Mouse (Mus musculus): ENCODE results near the gene Atp2a2.
A peak's percentile ranks its signal among the peaks of the same experiment; 100 is the strongest.

Gene Atp2a2

GRCm38 (mm10) chr5:122502077-122502941 lies at the start of gene Atp2a2:
Gene Atp2a2, minus strand, starts transcription at chr5:122502225.
- DNase-seq (ENCODE audit: low read depth), result peak; percentile 97

DNA sequence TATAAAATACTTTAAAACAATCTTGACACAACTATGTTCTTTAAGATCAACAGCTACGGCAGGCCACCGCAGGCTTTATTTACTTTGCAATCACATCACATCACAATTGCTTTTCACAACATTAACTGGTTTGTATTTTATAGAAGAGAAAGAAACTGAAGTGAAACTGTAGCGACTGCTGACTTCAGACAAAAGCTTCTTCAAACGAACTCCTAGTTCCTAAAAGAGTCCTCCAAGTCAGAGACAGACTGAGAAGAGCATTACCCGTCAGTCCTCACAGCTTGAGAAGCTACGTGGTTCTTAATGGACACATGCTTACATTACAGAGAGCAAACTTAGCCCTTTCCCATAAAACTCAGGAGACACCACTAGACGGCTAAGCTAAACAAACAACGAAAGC lies 48.4 kb upstream of the Atp2a2 start:
- no peak for DNase-seq (ENCODE audit: low read depth)

DNA sequence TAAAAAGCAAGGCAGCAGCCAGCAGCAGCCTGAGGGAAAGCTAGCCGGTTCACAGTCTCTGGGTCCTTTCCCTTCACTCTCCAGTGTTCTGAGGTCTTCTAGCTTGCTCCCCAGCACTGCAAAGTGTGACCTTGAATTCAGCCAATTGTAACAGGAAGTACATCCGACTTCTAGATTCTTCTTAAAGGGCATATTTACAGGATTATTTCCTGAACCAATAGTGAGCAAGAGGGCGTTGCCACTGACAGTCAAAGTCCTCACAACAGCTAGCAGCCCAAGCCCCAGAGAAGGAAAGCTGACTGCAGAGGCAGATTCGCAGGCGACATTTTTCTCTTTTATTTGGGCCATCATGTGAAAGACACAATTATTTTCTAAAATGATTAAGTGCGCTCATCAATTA lies 46.6 kb upstream of the Atp2a2 start:
- no peak for DNase-seq (ENCODE audit: low read depth)

DNA sequence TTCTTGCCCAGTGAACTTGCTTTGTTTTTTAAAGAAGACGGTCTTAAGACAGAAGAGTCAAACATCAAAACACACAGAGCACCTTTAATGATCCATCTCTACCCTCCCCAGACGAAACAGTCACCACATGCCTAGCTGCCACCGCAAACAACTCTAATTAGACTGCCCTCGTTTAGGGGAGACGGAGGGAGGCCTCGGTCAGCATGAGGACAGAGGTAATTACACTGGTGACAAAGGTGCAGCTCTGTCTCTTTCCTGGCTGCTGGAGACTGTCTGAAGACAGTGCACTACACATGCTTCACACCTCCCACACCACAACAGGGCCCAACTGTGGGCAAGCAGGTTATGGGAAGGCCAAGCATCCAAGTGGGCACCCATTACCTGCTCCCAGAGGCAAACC lies 45.8 kb upstream of the Atp2a2 start:
- no peak for DNase-seq (ENCODE audit: low read depth)

GRCm38 (mm10) chr5:122547251-122547714 lies 45.3 kb upstream of the Atp2a2 start:
- DNase-seq (ENCODE audit: low read depth), result peak; percentile 92

DNA sequence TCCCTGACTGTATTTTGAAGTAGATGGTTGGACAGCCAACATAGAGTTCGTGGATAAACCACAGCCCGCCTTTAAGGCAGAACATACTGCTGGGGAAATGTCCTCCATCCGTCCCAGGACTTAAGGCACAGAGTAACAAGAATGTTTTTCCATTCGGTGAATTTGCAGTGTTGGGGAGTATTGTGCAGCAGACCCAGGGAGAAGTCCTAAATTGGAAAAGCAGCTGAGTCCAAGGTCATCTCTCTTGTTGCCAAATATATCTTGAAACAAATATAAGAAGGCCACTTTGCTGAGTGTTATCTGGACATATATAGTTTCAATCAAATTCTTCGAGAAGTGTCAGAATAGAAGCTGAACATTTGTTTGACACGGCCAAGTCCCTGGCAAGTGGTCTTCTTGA lies 41.4 kb upstream of the Atp2a2 start:
- no peak for DNase-seq (ENCODE audit: low read depth)

DNA sequence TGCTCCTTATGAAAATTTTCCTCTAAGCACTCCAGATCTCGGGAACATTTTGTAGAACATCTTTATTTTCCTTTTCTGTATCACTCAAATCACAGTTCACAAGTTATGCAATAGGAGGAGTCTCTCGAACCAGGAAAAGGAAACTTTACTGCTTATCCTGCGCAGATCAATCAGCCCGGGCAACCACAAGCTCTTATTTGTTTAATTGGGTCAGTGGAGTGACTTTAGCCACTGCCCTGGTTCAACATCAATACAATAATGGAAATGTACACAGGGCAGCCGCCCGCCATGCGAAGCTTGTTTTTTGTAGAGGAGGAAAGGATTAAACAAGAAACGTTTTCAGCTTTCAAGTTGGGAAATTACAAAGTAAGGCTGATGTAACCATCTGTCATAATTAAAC lies 39.8 kb upstream of the Atp2a2 start:
- no peak for DNase-seq (ENCODE audit: low read depth)

- DNase-seq (ENCODE audit: low read depth), result no peak
Measured at GRCm38 (mm10) chr5:122538077-122538476, 36.1 kb upstream of the Atp2a2 start.

DNA sequence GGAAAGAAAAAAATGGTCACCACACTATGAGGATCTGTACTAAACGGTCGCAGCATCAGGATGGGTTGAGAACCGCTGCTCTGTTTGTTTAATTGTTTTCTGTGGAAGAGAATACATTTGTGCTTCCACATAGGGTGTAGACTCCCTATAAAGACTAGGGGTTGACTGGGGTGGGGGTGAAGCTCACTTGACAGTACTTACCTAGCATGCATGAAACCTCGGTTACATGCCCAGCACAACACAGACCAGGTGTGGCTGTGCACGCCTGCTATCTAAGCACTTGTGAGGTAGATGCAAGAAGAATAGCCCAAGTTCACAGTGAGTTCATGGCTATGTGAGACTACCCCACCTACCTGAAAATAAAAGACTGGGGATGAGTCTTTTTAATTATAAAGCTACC lies 35.6 kb upstream of the Atp2a2 start:
- DNase-seq (ENCODE audit: low read depth), result no peak

DNA sequence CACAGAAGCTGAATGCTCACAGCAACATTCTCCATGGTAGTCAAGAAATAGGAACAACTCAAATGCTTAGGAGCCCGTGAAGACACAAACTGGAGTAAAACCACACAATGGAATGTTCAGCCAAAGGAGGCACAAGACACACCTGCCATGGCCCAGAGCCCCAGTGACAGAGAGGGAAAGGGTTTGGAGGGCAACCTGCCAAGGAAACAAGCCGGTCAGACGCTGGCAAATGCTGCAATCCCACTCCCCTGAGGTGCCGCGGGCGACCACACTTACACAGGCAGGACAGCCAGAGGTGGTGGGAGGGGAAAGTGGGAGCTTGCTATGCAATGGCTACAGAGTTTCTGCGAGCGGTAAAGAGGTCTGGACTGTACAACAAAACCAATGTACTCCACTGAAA lies 31.9 kb upstream of the Atp2a2 start:
- no peak for DNase-seq (ENCODE audit: low read depth)

GRCm38 (mm10) chr5:122529913-122530604 lies 28.0 kb upstream of the Atp2a2 start:
- DNase-seq (ENCODE audit: low read depth), result no peak

DNA sequence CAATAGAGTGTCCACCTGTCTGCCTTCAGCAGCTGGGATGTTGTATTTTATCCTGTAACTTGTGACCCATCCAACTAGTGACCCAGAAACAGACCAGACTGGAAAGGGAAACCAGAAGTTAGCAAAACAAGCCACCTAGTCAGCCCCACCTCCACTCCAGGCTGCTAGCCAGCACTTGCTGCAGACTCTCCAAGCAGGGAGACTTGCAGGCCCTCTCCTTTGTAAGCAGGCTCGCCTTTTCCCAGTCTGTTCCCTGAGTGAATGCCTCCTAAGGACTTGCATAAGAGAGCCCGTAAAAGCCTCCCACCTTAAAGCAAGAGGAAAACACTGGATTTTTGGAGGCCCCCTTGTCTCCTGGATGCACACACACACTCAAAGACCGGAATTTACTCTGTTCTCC lies 27.3 kb upstream of the Atp2a2 start:
- peak; percentile 81 for DNase-seq (ENCODE audit: low read depth)

GRCm38 (mm10) chr5:122528591-122528990 lies 26.6 kb upstream of the Atp2a2 start:
- no peak for DNase-seq (ENCODE audit: low read depth)

DNA sequence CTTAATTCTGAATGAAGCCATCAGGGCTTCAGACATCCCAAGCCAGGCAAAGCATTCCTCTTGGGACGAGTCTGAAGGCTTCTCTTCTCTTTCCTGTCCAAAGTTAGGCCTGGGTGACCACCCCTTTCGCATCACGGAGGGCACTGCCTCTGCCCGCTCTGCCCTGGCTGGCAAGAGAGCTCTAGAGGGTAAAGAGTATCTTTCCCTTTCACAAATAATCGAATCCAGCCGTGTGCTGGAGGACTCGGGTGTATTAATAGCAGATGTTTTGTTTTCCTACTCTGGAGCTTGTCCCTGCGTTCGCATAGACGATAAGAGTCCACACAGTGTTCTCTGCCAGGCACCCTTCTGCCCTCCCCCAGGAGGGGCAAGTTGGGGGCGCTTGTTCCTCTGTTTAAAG lies 25.7 kb upstream of the Atp2a2 start:
- DNase-seq (ENCODE audit: low read depth), result peak; percentile 72

- DNase-seq (ENCODE audit: low read depth), result no peak
Measured at GRCm38 (mm10) chr5:122526878-122527730, 25.1 kb upstream of the Atp2a2 start.

DNA sequence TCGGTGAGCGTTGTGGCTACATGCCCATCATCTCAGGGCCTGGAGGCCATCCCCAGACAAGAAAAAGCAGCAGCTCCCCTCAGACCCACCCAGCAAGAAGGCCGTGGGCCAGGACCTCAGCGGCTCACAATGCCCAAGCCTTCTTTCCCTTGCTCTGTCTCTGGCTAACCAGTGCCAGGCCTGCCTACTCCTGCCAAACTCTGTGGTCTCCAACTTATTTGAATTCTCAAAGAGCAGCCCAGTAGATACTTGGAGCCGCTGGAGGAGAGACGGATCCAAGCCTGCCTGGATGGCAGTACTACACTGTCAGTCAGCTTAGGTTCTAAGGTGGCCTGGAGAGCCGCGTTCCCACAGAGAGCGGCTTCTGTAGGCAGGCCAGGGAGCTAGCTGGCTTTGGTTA lies 24.4 kb upstream of the Atp2a2 start:
- no peak for DNase-seq (ENCODE audit: low read depth)

DNA sequence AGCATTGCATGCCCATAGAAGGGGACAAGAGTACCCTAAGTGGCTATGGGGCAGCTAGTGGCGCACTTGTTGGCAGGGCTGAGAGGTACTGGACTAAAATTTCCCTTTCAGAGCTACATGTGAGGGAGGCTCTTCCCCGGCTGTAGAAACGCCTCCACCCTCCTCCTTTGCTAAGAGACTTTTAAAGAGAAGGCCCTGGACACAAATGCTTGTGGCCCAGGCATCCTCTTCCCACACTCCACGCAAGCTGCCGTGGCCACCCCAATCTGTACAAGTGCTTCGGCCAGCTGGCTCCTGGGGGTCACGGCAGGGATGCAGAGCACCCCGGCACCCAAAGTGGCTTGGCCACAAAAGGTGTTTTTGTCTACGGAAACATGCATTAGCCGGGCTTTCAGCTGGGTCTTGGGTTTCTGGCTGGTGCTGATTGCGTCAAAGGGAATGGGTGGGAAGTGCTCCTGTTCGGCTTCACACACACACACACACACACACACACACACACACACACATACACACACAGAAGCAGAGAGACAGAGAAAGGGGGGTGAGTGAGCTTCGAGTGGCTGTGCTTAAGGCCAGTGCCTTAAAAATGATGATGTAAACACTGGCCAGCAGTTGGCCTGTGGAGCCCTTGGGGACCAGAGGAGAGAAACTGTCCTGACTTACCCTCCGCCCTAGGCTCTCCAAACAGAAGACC lies 23.4 kb upstream of the Atp2a2 start:
- no peak for DNase-seq (ENCODE audit: low read depth)

- DNase-seq (ENCODE audit: low read depth), result no peak
Measured at GRCm38 (mm10) chr5:122524854-122525237, 22.8 kb upstream of the Atp2a2 start.

GRCm38 (mm10) chr5:122524244-122524643 lies 22.2 kb upstream of the Atp2a2 start:
- DNase-seq (ENCODE audit: low read depth), result no peak

DNA sequence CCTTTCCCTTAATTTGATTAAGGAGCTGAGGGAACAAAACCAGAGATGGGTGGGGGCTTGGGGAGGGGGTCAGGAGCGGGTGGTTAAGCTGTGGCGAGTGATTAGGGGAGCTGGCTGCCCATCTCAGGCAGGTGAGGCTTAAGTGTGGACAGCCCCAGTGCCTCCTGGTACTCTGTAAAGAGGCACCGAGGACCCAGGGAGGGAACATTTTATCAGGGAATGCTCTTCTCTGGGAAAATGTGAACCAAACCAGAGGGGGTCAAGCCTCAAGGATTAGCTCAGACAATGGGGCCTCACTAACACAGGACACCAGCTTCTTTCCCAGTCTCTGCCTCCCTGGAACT lies 19.1 kb upstream of the Atp2a2 start:
- no peak for DNase-seq (ENCODE audit: low read depth)

DNA sequence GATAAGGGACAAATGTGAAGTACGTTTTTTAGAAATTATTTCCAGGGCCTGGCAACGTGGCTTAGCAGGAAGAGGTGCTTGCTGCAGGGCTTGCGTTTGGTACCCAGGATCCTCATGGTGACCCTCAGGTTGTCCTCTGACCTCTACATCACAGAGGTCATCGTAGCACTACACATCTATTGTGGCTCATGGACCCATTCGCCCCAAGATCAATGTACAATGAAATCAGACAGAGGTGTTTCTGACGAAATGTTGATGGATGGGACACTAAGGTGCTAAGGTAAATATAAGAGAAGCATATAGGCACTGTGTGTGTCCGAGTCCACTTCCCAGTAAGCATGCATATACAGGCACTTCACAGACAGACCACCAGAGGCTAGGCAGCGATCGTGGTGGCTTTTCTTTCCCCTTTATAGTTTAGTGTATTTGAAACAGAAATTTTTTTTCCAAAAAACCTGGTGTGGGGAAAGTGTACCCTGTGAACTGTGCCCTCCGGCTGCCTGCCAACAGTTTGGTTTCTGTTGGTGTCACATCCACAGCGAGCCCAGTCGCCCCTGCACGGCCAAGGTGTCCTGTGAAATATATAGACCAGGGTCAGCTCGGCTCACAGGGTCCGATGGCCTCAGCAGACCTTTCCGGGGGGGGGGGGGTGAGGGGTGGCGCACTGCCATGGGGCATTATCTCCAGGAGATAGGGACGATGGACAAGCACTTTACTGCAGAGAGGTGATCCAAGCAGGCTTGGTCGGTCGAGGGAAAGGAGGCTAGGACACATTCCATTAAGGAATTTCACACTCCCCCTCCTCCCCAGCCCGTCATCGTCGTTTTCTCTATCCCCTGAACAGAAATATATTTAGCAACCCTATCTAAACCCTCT lies 18.5 kb upstream of the Atp2a2 start:
- no peak for DNase-seq (ENCODE audit: low read depth)
